ENCODE assay signal across 15 mouse cellular contexts in genomic region chr7:70336126-70336525, GRCm38 (mm10). TPM values are rescaled to one million over a fixed set of nuclear protein-coding genes. Genes with fewer than 3 reads are reported as not detected.
DNase-seq lines count a peak whose midpoint lies in the region; ATAC-seq and TF ChIP-seq lines count a peak whose summit lies in the region.
"Had no signal": no experiment of that assay in that cellular context is flagged by ENCODE, and none has a peak within 500 bp of the region (broad histone marks: within the 10 kb centered on the region; RNA-seq: fewer than 3 reads in every experiment).

No protein-coding gene starts in this region.

- peak; percentile 3 for DNase-seq in embryo, embryonic 10 days (ENCODE audit: low spot score)
- DNase-seq in embryo, embryonic 10.5 days (ENCODE audit: low spot score): no peak
- peak; percentile 2 for DNase-seq in limb, embryonic 14.5 days (ENCODE audit: low spot score)
- DNase-seq in limb, embryonic 10.5 days (ENCODE audit: low spot score): no peak
- DNase-seq in stomach, postnatal 0 days (ENCODE audit: low spot score): no peak
- DNase-seq in spleen, postnatal 4 days (ENCODE audit: low spot score in 2 of 2): no peak
- no peak for DNase-seq in liver, embryonic 11.5 days (ENCODE audit: low spot score)
- DNase-seq: cerebellum, adult 8-10 months; gastrocnemius, postnatal 10 days; heart, postnatal 14 days; kidney, postnatal 14 days; lung, postnatal 4 days had no signal

- no peak overlapping the region for H3K4me3 ChIP-seq in limb, embryonic 14.5 days (replicated peaks; ENCODE audit: low read length)
- no peak overlapping the region for H3K4me3 ChIP-seq in limb, embryonic 10.5 days
- no peak overlapping the region for H3K4me3 ChIP-seq in hindbrain, embryonic 16.5 days (ENCODE audit: low read length)
- peak overlapping the region; percentile 34; the same call in 1 of the 2 replicates for H3K4me3 ChIP-seq in stomach, postnatal 0 days (ENCODE audit: low read depth, low read length)
- H3K4me3 ChIP-seq in liver, embryonic 11.5 days (ENCODE audit: low read depth, low read length): no peak overlapping the region
- H3K4me3 ChIP-seq: liver, embryonic 15.5 days had no signal

- H3K4me2 ChIP-seq in limb, embryonic 14.5 days (replicated peaks; ENCODE audit: low read depth, low read length, severe bottlenecking): no peak overlapping the region
- peak overlapping the region; percentile 9; the same call in 1 of the 2 replicates for H3K4me2 ChIP-seq in hindbrain, embryonic 16.5 days (ENCODE audit: low read length)
- peak overlapping the region; percentile 18; the same call in 1 of the 2 replicates for H3K4me2 ChIP-seq in stomach, postnatal 0 days (replicated peaks; ENCODE audit: low read depth)
- H3K4me2 ChIP-seq in liver, embryonic 11.5 days: no peak overlapping the region
- H3K4me2 ChIP-seq: liver, embryonic 15.5 days had no signal

- WGBS in limb, embryonic 14.5 days: 40% methylated on average over 3 of the region's 3 CpGs
- WGBS in limb, embryonic 10.5 days: 19% methylated on average over 3 of the region's 3 CpGs
- 39% methylated on average over 3 of the region's 3 CpGs for WGBS in hindbrain, embryonic 16.5 days
- 70% methylated on average over 3 of the region's 3 CpGs for WGBS in stomach, postnatal 0 days
- 32% methylated on average over 3 of the region's 3 CpGs for WGBS in liver, embryonic 11.5 days

- peaks cover 15% of the 10 kb centered on the region for H3K4me1 ChIP-seq in limb, embryonic 14.5 days (ENCODE audit: control insufficient read depth, insufficient read depth, low read length)
- H3K4me1 ChIP-seq in limb, embryonic 10.5 days: peaks cover 62% of the 10 kb centered on the region
- peaks cover 7% of the 10 kb centered on the region for H3K4me1 ChIP-seq in hindbrain, embryonic 16.5 days (ENCODE audit: control insufficient read depth, insufficient read depth, low read depth, low read length)
- 0 out of 2 replicates have a peak, but pooled peaks cover 2% of the 10 kb centered on the region for H3K4me1 ChIP-seq in stomach, postnatal 0 days (replicated peaks; ENCODE audit: control insufficient read depth, insufficient read depth)
- peaks cover 6% of the 10 kb centered on the region; the same call in 1 of the 2 replicates for H3K4me1 ChIP-seq in liver, embryonic 11.5 days (replicated peaks; ENCODE audit: control insufficient read depth, insufficient read depth, low read length)

- H3K36me3 ChIP-seq in limb, embryonic 14.5 days (ENCODE audit: control insufficient read depth, insufficient read depth, low read length): no peaks in the 10 kb centered on the region
- no peaks in the 10 kb centered on the region for H3K36me3 ChIP-seq in limb, embryonic 10.5 days
- no peaks in the 10 kb centered on the region for H3K36me3 ChIP-seq in hindbrain, embryonic 16.5 days (ENCODE audit: control insufficient read depth, insufficient read depth, low read length)
- no peaks in the 10 kb centered on the region for H3K36me3 ChIP-seq in stomach, postnatal 0 days (ENCODE audit: control insufficient read depth, insufficient read depth, low read length)
- H3K36me3 ChIP-seq in liver, embryonic 11.5 days (ENCODE audit: control insufficient read depth, insufficient read depth, low read length): no peaks in the 10 kb centered on the region
- H3K36me3 ChIP-seq: liver, embryonic 15.5 days had no signal

- H3K27ac ChIP-seq in limb, embryonic 14.5 days (replicated peaks; ENCODE audit: low read depth, low read length): no peak overlapping the region
- no peak overlapping the region for H3K27ac ChIP-seq in limb, embryonic 10.5 days
- H3K27ac ChIP-seq in hindbrain, embryonic 16.5 days (ENCODE audit: low read depth, low read length): no peak overlapping the region
- peak overlapping the region; percentile 49; the same call in 1 of the 2 replicates for H3K27ac ChIP-seq in stomach, postnatal 0 days (replicated peaks)
- no peak overlapping the region for H3K27ac ChIP-seq in liver, embryonic 11.5 days (ENCODE audit: low read depth, low read length)
- H3K27ac ChIP-seq: liver, embryonic 15.5 days had no signal

- H3K27me3 ChIP-seq in limb, embryonic 14.5 days (ENCODE audit: control insufficient read depth, insufficient read depth, low read length): peaks cover 94% of the 10 kb centered on the region
- H3K27me3 ChIP-seq in limb, embryonic 10.5 days (ENCODE audit: low read depth, poor library complexity, severe bottlenecking): peaks cover 100% of the 10 kb centered on the region
- peaks cover 34% of the 10 kb centered on the region for H3K27me3 ChIP-seq in hindbrain, embryonic 16.5 days (replicated peaks; ENCODE audit: control insufficient read depth, insufficient read depth, low read length)
- H3K27me3 ChIP-seq in stomach, postnatal 0 days (ENCODE audit: control insufficient read depth, insufficient read depth, low read length): no peaks in the 10 kb centered on the region; the same call in none of the 2 replicates
- H3K27me3 ChIP-seq in liver, embryonic 11.5 days (replicated peaks; ENCODE audit: control insufficient read depth, insufficient read depth, low read length): peaks cover 91% of the 10 kb centered on the region
- H3K27me3 ChIP-seq: CH12.LX had no signal

- H3K9ac ChIP-seq in limb, embryonic 14.5 days (ENCODE audit: low read depth, low read length, severe bottlenecking): no peak overlapping the region
- no peak overlapping the region for H3K9ac ChIP-seq in hindbrain, embryonic 16.5 days (ENCODE audit: low read depth, low read length)
- H3K9ac ChIP-seq in stomach, postnatal 0 days (ENCODE audit: low read length): no peak overlapping the region
- H3K9ac ChIP-seq in liver, embryonic 11.5 days (ENCODE audit: low read depth, low read length): no peak overlapping the region
- H3K9ac ChIP-seq: liver, embryonic 15.5 days had no signal

- TF ChIP-seq CTCF in stomach, postnatal 0 days (IDR thresholded peaks at IDR 0.05; ENCODE audit: low read depth): no peak

- H3K9me3 ChIP-seq in limb, embryonic 14.5 days (ENCODE audit: control insufficient read depth, low read length): no peaks in the 10 kb centered on the region
- no peaks in the 10 kb centered on the region for H3K9me3 ChIP-seq in limb, embryonic 10.5 days (replicated peaks)
- H3K9me3 ChIP-seq in hindbrain, embryonic 16.5 days (ENCODE audit: control insufficient read depth, low read length): no peaks in the 10 kb centered on the region
- no peaks in the 10 kb centered on the region for H3K9me3 ChIP-seq in stomach, postnatal 0 days (ENCODE audit: control insufficient read depth, low read length)
- H3K9me3 ChIP-seq in liver, embryonic 11.5 days (ENCODE audit: control insufficient read depth, low read length): no peaks in the 10 kb centered on the region
- H3K9me3 ChIP-seq: liver, embryonic 15.5 days had no signal

- TF ChIP-seq POLR2A in limb, embryonic 14.5 days (IDR thresholded peaks at IDR 0.05; ENCODE audit: borderline replicate concordance, extremely low read depth, insufficient read depth, insufficient read length): no peak

- ATAC-seq in limb, embryonic 14.5 days (ENCODE audit: low FRiP score, low read depth): no peak
- no peak for ATAC-seq in hindbrain, embryonic 16.5 days
- no peak for ATAC-seq in stomach, postnatal 0 days (ENCODE audit: low FRiP score, low TSS enrichment)
- no peak for ATAC-seq in liver, embryonic 11.5 days (replicated peaks; ENCODE audit: low FRiP score)

- no peak for TF ChIP-seq EP300 in stomach, postnatal 0 days (optimal IDR thresholded peaks at IDR 0.05)

RNA-seq across cellular contexts. Expression of gene Nr2f2, which starts 30.4 kb away (rescaled TPM):
- polyA plus RNA-seq in limb, embryonic 14.5 days (2012; rRNA removed): 80.2 and 134 TPM in 2 replicates
- 54.7 and 60.8 TPM in 2 replicates for polyA plus RNA-seq in limb, embryonic 14.5 days (2014; fragmentation: Nextera tagmentation; extraction: Ambion mirVana)
- 48.0 and 56.8 TPM in 2 replicates for polyA plus RNA-seq in limb, embryonic 10.5 days (2016; fragmentation: Nextera tagmentation; extraction: Ambion mirVana)
- 63.1 and 68.9 TPM in 2 replicates for polyA plus RNA-seq in hindbrain, embryonic 16.5 days (2015; fragmentation: Nextera tagmentation; extraction: Ambion mirVana)
- polyA plus RNA-seq in stomach, postnatal 0 days (2015; fragmentation: Nextera tagmentation; extraction: Ambion mirVana): 52.8 and 53.9 TPM in 2 replicates
- polyA plus RNA-seq in liver, embryonic 11.5 days (2014; fragmentation: Nextera tagmentation; extraction: Ambion mirVana): 49.6 and 49.7 TPM in 2 replicates

Comparison
In these comparisons a context has a peak if more than half of its experiments do, and no peak if none do; other contexts are left out.
1. DNase-seq: peak in embryo, embryonic 10 days (single experiment) and limb, embryonic 14.5 days (single experiment); none in embryo, embryonic 10.5 days (single experiment), limb, embryonic 10.5 days (single experiment), stomach, postnatal 0 days (single experiment), spleen, postnatal 4 days (0 of 2) and liver, embryonic 11.5 days (single experiment).
2. H3K4me2 ChIP-seq: peak in hindbrain, embryonic 16.5 days (single experiment) and stomach, postnatal 0 days (single experiment); none in limb, embryonic 14.5 days (single experiment) and liver, embryonic 11.5 days (single experiment).